In the genomic region with DNA sequence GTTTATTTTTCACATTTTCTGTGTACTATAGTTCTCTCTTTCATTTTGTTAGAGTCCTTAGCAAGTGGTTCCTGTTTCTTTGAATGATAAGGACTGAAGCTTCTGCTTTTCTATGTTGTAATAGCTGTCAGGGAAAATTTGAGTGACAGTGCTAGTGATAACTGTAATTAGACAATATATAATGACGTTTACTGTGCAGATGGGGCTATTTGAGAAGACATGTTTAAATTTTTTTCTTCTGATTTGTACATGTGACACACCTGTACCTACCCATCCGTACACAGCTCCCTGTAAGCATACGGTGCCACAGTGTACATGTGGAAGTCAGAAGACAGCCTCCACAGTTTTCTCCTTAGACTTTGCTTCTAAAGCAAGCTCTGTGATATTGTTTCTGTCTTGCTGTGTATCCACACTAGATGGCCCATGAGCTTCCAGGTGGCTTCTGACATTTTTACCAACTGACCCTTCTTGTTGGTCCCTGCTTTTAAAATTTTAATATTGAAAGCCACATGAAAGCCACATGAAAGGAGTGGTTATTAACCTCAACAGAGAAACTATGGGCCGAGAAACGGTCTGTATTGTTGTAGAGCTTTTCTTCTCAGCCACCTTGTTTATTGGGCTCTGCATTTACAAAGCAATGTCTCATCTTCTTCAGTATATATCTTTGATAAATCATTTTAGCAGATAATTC, we compare ENCODE assay signal across 12 mouse cellular contexts. TPM values are rescaled to one million over a fixed set of nuclear protein-coding genes. Genes with fewer than 3 reads are reported as not detected.
DNase-seq lines count a peak whose midpoint lies in the region; ATAC-seq lines count a peak whose summit lies in the region.
"Had no signal": no experiment of that assay in that cellular context is flagged by ENCODE, and none has a peak within 500 bp of the region (broad histone marks: within the 10 kb centered on the region; RNA-seq: fewer than 3 reads in every experiment).

No protein-coding gene starts in this region.

- no peaks in the 10 kb centered on the region for H3K36me3 ChIP-seq in macrophage (ENCODE audit: inconsistent target)
- H3K36me3 ChIP-seq: limb, embryonic 13.5 days had no signal

- peak overlapping the region; percentile 50 for H3K27ac ChIP-seq in macrophage
- H3K27ac ChIP-seq: limb, embryonic 13.5 days had no signal

- WGBS in macrophage (ENCODE audit: missing documents): 6% methylated on average over 5 of the region's 5 CpGs

- H3K4me3 ChIP-seq in macrophage (ENCODE audit: inconsistent target): peak overlapping the region; percentile 5; the same call in 1 of the 2 replicates
- H3K4me3 ChIP-seq: limb, embryonic 13.5 days had no signal

- H3K79me2 ChIP-seq in macrophage (ENCODE audit: inconsistent target): no peaks in the 10 kb centered on the region; the same call in 1 of the 2 replicates

- no peak for ATAC-seq in activated CD4-positive, CD25-positive, alpha-beta regulatory T cell, adult 4 months

- DNase-seq in 416B (ENCODE audit: low read depth): peak; percentile 46
- peak; percentile 17 for DNase-seq in CD4-positive, CD25-positive, alpha-beta regulatory T cell, adult 2 months (ENCODE audit: low read depth, low spot score)
- DNase-seq in c-Kit-positive CD71-positive TER-119-negative erythroid progenitor cells, embryonic 14.5 days (ENCODE audit: low read depth): peak; percentile 25
- no peak for DNase-seq in right cerebral cortex, postnatal 10 days (ENCODE audit: low spot score in 2 of 2)
- no peak for DNase-seq in adrenal gland, postnatal 14 days
- no peak for DNase-seq in spleen, postnatal 14 days (ENCODE audit: low spot score in 2 of 2)
- DNase-seq: heart, postnatal 14 days; kidney, postnatal 14 days; thymus, adult 18-20 months had no signal

RNA-seq across cellular contexts. Expression of a gene that starts 38.4 kb away (rescaled TPM):
- 10 to 100 TPM in 10 of 26 experiments, 1 to 10 TPM in 15, under 1 TPM in 1; 0.41 to 38.1 (median 3.3) TPM for total RNA-seq in macrophage (2018; cell fraction: chromatin; rRNA removed)
- 10 to 100 TPM in 3 of 26 experiments, 1 to 10 TPM in 22, under 1 TPM in 1; 0.88 to 11.3 (median 3.8) TPM for total RNA-seq in macrophage (2018; cell fraction: cytosol; rRNA removed)
- total RNA-seq in macrophage (2018; cell fraction: nucleus; rRNA removed): 10 to 100 TPM in 10 of 26 experiments, 1 to 10 TPM in 16; 1.3 to 25.7 (median 5.5) TPM
- polyA plus RNA-seq in macrophage (2018): 4.1 to 9.2 TPM (median 5.3 TPM) in 3 replicates
- 55.5 and 64.4 TPM in 2 replicates for total RNA-seq in adrenal gland, postnatal 14 days (2021)
- polyA plus RNA-seq in activated CD4-positive, CD25-positive, alpha-beta regulatory T cell, adult 4 months (2017; shearing (Covaris generic)): 1 to 10 TPM; 1.6 to 2.1 TPM

Comparison
In these comparisons a context has a peak if more than half of its experiments do, and no peak if none do; other contexts are left out.
1. DNase-seq: peak in 416B (single experiment), CD4-positive, CD25-positive, alpha-beta regulatory T cell, adult 2 months (single experiment) and c-Kit-positive CD71-positive TER-119-negative erythroid progenitor cells, embryonic 14.5 days (single experiment); none in right cerebral cortex, postnatal 10 days (0 of 2), adrenal gland, postnatal 14 days (single experiment) and spleen, postnatal 14 days (0 of 2).